Mouse (Mus musculus) liver, embryonic 11.5 days (tissue): ENCODE results near the gene Lsm6. TPM values are rescaled to one million over a fixed set of nuclear protein-coding genes. Genes with fewer than 3 reads are reported as not detected.
A peak's percentile ranks its signal among the peaks of the same experiment; 100 is the strongest.

Experiments
- ATAC-seq: fragments of 200-750 bp; cut with Nextera tagmentation; replicated peaks from 2 replicates; pipeline ENCODE4 v1.8.0; 2017; ENCODE audit warnings: moderate number of reproducible peaks, mild to moderate bottlenecking, moderate TSS enrichment, moderate library complexity; ENCODE audit not compliant: low FRiP score
- DNase-seq: peaks from one replicate; pipeline ENCODE4 v3.0.0-alpha.2; 2017; ENCODE audit warnings: low spot score
- H3K27ac ChIP-seq: fragments of 300-500 bp; sonication (generic); 2 replicates; pipeline ENCODE4 v1.5.1; 2014; ENCODE audit warnings: mild to moderate bottlenecking, low read depth, low read length, control low read depth
- H3K27me3 ChIP-seq: fragments of 300-500 bp; sonication (generic); replicated peaks from 2 replicates; pipeline ENCODE4 v1.6.1; 2014; ENCODE audit warnings: low read length, mixed read lengths; ENCODE audit not compliant: control insufficient read depth, insufficient read depth
- H3K36me3 ChIP-seq: fragments of 300-500 bp; sonication (generic); 2 replicates; pipeline ENCODE4 v1.6.1; 2014; ENCODE audit warnings: mild to moderate bottlenecking, low read length, moderate library complexity, mixed read lengths; ENCODE audit not compliant: control insufficient read depth, insufficient read depth
- H3K4me1 ChIP-seq: fragments of 300-500 bp; sonication (generic); replicated peaks from 2 replicates; pipeline ENCODE4 v1.6.1; 2014; ENCODE audit warnings: low read length, mixed read lengths; ENCODE audit not compliant: control insufficient read depth, insufficient read depth
- H3K4me2 ChIP-seq: fragments of 300-500 bp; sonication (generic); 2 replicates; pipeline ENCODE4 v1.6.1; 2014; ENCODE audit warnings: mild to moderate bottlenecking, control low read depth, moderate library complexity
- H3K4me3 ChIP-seq: fragments of 300-500 bp; sonication (generic); 2 replicates; pipeline ENCODE4 v1.5.1; 2014; ENCODE audit warnings: low read depth, low read length, control low read depth
- H3K9ac ChIP-seq: fragments of 300-500 bp; sonication (generic); 2 replicates; pipeline ENCODE4 v1.6.1; 2014; ENCODE audit warnings: low read depth, low read length, control low read depth
- H3K9me3 ChIP-seq: fragments of 300-500 bp; sonication (generic); 2 replicates; pipeline ENCODE4 v1.6.1; 2016; ENCODE audit warnings: low read length, inconsistent platforms, mixed read lengths; ENCODE audit not compliant: control insufficient read depth
- WGBS: fragments of 180-500 bp; shearing (Covaris S2); extraction: QIAGEN DNeasy Blood & Tissue Kit; methylation state at CpG from one replicate; pipeline ENCODE4 v1.1.7; 2014; 5-methylcytosine and 5-hydroxymethylcytosine counted together
- polyA plus RNA-seq: library from polyadenylated mRNA; unstranded; fragments of >200 nt; fragmentation: Nextera tagmentation; extraction: Ambion mirVana; gene quantifications from 2 replicates; pipeline ENCODE4 v1.2.1, GENCODE M21; 2014

The Lsm6 gene
- polyA plus RNA-seq: 189 and 224 TPM in 2 replicates

DNA sequence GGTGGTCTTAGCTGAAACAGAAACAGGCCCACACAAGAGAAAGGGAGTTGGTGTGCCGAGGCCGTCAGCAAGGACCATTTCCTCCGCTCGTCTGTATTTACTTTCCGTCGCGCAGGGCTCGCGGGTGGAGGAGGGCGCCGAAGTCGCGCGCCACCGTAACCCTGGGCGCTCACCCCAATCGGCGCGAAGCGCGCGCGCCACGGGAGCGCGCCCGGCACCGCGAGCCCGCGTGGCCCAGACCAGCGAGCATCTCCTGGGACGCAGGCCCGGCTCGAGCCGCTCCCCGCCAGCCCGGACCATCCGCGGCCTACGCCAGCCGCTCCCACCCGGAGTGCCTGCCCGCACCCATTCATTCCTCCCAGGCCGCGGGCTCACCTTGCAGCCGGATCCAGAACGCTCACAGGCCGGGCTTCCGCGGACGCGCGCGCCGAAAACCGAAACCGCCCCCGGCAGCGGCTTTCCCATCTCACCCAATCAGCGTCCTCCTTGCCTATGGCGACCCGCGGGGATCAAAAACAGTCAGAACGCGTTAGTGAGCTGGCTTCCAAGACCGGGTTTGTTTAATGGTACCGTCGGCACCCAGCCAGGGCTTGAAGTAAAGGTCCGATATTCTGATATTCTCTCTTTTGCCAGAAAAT, at the start of gene Lsm6:
Gene Lsm6, minus strand, starts transcription at position 468 of the 638 bp plus-strand sequence.
- ATAC-seq (peak; percentile 93), DNase-seq (peak; percentile 98)
- H3K4me2 ChIP-seq: peak within 1 kb of the TSS; percentile 79
- H3K4me1 ChIP-seq: 0 out of 2 replicates have a peak, but pooled peaks cover 2% of the 10 kb centered on the region
- peak within 1 kb of the TSS; percentile 79 for H3K4me3 ChIP-seq
- no peaks in the 10 kb centered on the region for H3K27me3 ChIP-seq
- under 1% methylated on average over 49 of the region's 70 CpGs for WGBS
- peak within 1 kb of the TSS; percentile 94 for H3K27ac ChIP-seq
- no peaks in the 10 kb centered on the region for H3K36me3 ChIP-seq
- no peaks in the 10 kb centered on the region for H3K9me3 ChIP-seq
- peak within 1 kb of the TSS; percentile 92 for H3K9ac ChIP-seq

DNA sequence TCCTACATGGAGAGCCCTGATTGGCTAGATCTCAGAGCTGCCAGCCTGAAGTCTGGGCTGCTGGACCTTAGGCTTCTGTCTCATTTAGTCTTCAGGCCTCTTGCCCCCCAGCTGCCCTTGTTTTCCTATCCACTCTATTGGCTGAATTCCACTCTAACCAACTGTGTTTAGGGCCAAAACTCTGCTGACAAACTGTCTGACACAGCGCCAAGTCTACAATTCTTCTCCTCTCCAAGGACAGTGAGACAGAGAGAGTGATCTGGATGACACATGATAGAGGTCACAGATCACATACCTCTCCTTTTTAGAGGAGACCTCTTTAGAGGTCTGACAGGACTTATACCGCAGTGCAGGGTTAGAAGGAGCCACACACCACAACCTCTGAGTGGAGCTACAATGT, 46.1 kb upstream of the Lsm6 start:
- H3K36me3 ChIP-seq: no peaks in the 10 kb centered on the region
- H3K27me3 ChIP-seq: no peaks in the 10 kb centered on the region
- ATAC-seq (no peak), DNase-seq (no peak)
- H3K4me1 ChIP-seq: no peaks in the 10 kb centered on the region
- no peak overlapping the region for H3K4me3 ChIP-seq
- no peak overlapping the region for H3K4me2 ChIP-seq
- no peak overlapping the region for H3K27ac ChIP-seq
- 92% methylated on average over 2 of the region's 2 CpGs for WGBS
- no peaks in the 10 kb centered on the region for H3K9me3 ChIP-seq
- H3K9ac ChIP-seq: no peak overlapping the region

DNA sequence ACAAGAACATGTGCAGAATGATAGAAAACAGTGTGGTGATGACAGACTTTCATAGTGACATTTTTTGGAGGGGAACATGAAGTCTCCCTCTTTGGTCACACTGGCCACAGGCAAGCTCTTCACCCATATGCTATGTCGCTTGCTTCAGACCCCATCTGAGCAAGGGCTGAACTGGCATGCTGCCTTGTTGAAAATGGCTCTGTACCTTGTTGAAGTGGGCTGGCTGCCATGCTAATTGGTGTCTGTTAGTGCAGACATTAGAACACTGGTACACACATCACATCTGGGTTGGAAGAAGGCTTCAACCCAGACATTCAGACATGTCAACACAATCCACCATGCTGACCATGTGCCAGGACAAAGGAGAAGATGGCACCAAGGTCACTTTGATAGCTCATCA, 42.1 kb upstream of the Lsm6 start:
- no peak for ATAC-seq
- DNase-seq: no peak
- Histone ChIP-seq H3K36me3 (no peaks in the 10 kb centered on the region), H3K27me3 (no peaks in the 10 kb centered on the region), H3K4me2 (no peak overlapping the region), H3K4me3 (no peak overlapping the region), H3K27ac (no peak overlapping the region), H3K9me3 (no peaks in the 10 kb centered on the region), H3K9ac (no peak overlapping the region), H3K4me1 (no peaks in the 10 kb centered on the region)
- 54% methylated on average over 1 of the region's 1 CpGs for WGBS

DNA sequence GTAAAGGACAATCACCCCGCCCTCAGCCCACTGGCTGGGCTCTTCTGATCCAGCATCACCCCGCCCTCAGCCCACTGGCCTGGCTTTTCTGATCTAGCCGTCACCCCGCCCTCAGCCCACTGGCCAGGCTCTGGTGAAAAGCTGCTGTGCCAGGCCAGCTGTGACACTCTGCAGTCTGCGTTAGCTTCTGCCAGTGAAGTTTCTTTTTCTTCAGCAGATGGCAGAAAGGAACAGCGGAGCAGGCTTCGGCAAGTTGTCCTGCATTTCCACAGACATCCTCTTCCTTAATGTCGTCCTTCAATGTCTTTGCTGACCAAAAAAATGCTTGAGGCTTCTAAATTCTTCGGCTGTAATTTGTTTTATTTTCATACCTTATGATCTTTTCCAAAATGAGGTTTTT, 41.1 kb upstream of the Lsm6 start:
- no peak overlapping the region for H3K4me3 ChIP-seq
- no peaks in the 10 kb centered on the region for H3K9me3 ChIP-seq
- ATAC-seq (no peak), DNase-seq (no peak)
- H3K9ac ChIP-seq: no peak overlapping the region
- no peaks in the 10 kb centered on the region for H3K36me3 ChIP-seq
- no peaks in the 10 kb centered on the region for H3K27me3 ChIP-seq
- 67% methylated on average over 9 of the region's 9 CpGs for WGBS
- H3K4me1 ChIP-seq: no peaks in the 10 kb centered on the region
- no peak overlapping the region for H3K27ac ChIP-seq
- H3K4me2 ChIP-seq: no peak overlapping the region

DNA sequence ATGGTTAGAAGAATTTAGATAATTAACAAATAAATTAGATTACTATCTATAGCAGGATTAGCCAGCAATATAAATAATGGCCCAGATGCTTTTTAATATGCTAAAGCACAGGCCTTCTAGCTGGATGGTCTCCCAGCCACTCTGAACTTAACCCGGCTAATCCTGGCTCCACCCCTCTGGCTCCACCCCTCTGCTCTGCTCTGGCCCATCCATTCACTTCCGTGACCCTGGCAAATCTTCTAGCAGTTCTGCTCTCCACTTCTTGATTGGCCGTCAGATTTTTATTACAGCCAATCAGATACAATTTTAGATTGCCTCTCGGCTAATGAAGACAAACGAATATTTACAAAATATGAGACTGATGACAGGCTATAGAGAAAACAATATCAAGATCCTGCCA, 39.8 kb upstream of the Lsm6 start:
- Histone ChIP-seq H3K27ac (no peak overlapping the region), H3K9ac (no peak overlapping the region), H3K4me2 (no peak overlapping the region), H3K4me1 (no peaks in the 10 kb centered on the region), H3K9me3 (no peaks in the 10 kb centered on the region), H3K27me3 (no peaks in the 10 kb centered on the region), H3K4me3 (no peak overlapping the region), H3K36me3 (no peaks in the 10 kb centered on the region)
- DNase-seq (no peak), ATAC-seq (no peak)
- 61% methylated on average over 5 of the region's 5 CpGs for WGBS

DNA sequence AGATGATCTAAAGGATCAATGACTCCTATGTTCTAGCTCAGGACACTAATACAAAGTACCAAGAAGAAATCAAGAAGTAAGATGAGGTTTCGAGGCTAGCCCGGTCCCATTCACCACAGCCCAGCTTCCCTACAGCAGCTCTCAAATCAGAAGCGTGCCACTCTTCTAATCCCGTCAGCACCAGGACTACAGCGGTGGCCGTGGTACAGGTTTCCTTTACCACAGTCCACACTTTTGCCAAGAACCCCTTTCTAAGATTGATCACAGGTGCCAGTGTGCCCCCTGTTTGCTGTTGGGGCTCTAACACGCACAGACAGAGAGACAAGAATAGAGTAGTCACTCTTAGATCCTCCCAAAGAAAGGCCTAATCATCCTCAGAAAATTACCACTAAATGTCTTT, 36.5 kb upstream of the Lsm6 start:
- no peaks in the 10 kb centered on the region for H3K27me3 ChIP-seq
- WGBS: 79% methylated on average over 7 of the region's 7 CpGs
- no peak for DNase-seq
- no peak for ATAC-seq
- H3K4me3 ChIP-seq: no peak overlapping the region
- H3K36me3 ChIP-seq: no peaks in the 10 kb centered on the region
- H3K9ac ChIP-seq: no peak overlapping the region
- no peaks in the 10 kb centered on the region for H3K4me1 ChIP-seq
- H3K4me2 ChIP-seq: no peak overlapping the region
- H3K27ac ChIP-seq: no peak overlapping the region
- no peaks in the 10 kb centered on the region for H3K9me3 ChIP-seq

DNA sequence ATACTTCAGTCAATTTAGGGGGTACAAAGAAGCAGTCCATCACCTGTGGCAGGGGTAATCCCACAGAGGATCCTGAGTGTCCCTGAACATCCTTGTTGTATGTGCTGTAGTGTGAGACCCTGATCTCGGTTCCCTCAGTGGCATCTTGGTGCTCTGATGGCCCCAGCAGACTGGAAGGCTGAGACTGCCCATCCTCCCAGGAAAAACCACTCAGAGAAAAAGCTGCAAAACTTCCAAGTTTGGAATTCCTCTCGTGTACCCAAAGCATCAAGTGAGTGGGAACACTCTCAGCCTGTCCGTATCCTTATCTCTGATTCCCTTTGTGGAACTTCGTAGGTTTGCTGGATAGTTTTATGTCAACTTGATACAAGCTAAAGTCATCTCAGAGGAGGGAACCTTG, 31.3 kb upstream of the Lsm6 start:
- no peak overlapping the region for H3K9ac ChIP-seq
- no peak for ATAC-seq
- 66% methylated on average over 4 of the region's 4 CpGs for WGBS
- H3K4me3 ChIP-seq: no peak overlapping the region
- no peak for DNase-seq
- no peak overlapping the region for H3K27ac ChIP-seq
- no peaks in the 10 kb centered on the region for H3K4me1 ChIP-seq
- H3K36me3 ChIP-seq: no peaks in the 10 kb centered on the region
- H3K9me3 ChIP-seq: no peaks in the 10 kb centered on the region
- H3K27me3 ChIP-seq: no peaks in the 10 kb centered on the region
- no peak overlapping the region for H3K4me2 ChIP-seq

DNA sequence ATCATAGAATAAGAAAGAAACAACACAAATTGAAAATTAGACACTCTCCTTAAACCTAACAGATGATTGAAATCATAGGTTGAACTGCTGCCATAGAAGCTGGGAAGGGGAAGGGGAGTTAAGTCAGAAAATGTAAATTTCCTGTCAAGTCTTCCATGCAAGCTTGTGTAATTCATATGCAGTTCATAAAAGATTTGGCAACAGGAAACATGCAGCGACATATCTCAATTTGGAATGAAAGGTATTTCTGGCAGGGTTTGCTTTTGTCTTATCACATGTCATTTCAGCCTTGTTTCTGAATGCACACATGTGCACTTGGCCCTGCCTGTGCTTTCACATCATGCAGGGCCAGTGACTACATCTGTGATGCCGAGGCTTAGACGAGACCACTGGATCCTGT, 26.3 kb upstream of the Lsm6 start:
- H3K36me3 ChIP-seq: no peaks in the 10 kb centered on the region
- H3K4me2 ChIP-seq: no peak overlapping the region
- WGBS: 87% methylated on average over 3 of the region's 3 CpGs
- H3K9me3 ChIP-seq: no peaks in the 10 kb centered on the region
- no peaks in the 10 kb centered on the region for H3K27me3 ChIP-seq
- DNase-seq: no peak
- ATAC-seq: no peak
- H3K27ac ChIP-seq: no peak overlapping the region
- no peaks in the 10 kb centered on the region for H3K4me1 ChIP-seq
- H3K9ac ChIP-seq: no peak overlapping the region
- H3K4me3 ChIP-seq: no peak overlapping the region

DNA sequence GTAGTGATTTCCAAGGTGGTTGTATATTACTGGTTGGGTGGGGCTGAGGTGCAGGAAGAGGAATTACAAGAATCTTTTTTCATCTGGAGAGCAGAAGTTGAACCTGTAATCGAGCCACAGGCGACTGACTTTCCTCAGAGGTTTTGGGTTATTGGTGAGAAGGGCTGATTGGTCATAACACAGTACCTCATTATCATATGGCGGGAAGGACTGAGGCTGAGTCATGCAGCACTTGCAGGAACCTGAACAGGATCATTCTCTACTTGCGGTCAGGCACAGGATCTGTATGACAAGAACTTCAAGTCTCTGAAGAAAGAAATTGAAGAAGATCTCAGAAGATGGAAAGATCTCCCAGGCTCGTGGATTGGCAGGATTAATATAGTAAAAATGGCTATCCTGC, 23.6 kb upstream of the Lsm6 start:
- no peaks in the 10 kb centered on the region for H3K36me3 ChIP-seq
- H3K4me1 ChIP-seq: no peaks in the 10 kb centered on the region
- H3K9me3 ChIP-seq: no peaks in the 10 kb centered on the region
- no peak overlapping the region for H3K27ac ChIP-seq
- no peak overlapping the region for H3K4me2 ChIP-seq
- no peak overlapping the region for H3K9ac ChIP-seq
- H3K27me3 ChIP-seq: no peaks in the 10 kb centered on the region
- ATAC-seq (no peak), DNase-seq (no peak)
- H3K4me3 ChIP-seq: no peak overlapping the region
- 71% methylated on average over 5 of the region's 5 CpGs for WGBS
